Mouse (Mus musculus): ENCODE measurements around the gene Ano5. TPM values are rescaled to one million over a fixed set of nuclear protein-coding genes. Genes with fewer than 3 reads are reported as not detected.

Gene Ano5
- total RNA-seq (2023), result not detected in 4 replicates

GRCm38 (mm10) chr7:51510671-51511651, at the start of gene Ano5:
TSS of gene Ano5 (plus strand) at chr7:51511029.

GRCm38 (mm10) chr7:51621694-51622145, 110.9 kb downstream of the Ano5 start, which contains the start of gene Slc17a6:
TSS of gene Slc17a6 (plus strand) at chr7:51622006.

Other genes starting within 250 kb of the Ano5 start
- gene Slc17a6, start 111.0 kb downstream of the Ano5 start, total RNA-seq (2023), result not detected in 4 replicates

Measured in B cell, adult 62 days (primary cell).